Mouse (Mus musculus) hindlimb bud, embryonic 11.5 days (tissue): ENCODE measurements around the gene Aqp11.

Experiments used
- DNase-seq: peaks from one replicate; pipeline ENCODE4 v3.0.0-alpha.2; 2012; ENCODE audit warnings: low read depth, low spot score; ENCODE audit errors: extremely low spot score

Gene Aqp11

DNA sequence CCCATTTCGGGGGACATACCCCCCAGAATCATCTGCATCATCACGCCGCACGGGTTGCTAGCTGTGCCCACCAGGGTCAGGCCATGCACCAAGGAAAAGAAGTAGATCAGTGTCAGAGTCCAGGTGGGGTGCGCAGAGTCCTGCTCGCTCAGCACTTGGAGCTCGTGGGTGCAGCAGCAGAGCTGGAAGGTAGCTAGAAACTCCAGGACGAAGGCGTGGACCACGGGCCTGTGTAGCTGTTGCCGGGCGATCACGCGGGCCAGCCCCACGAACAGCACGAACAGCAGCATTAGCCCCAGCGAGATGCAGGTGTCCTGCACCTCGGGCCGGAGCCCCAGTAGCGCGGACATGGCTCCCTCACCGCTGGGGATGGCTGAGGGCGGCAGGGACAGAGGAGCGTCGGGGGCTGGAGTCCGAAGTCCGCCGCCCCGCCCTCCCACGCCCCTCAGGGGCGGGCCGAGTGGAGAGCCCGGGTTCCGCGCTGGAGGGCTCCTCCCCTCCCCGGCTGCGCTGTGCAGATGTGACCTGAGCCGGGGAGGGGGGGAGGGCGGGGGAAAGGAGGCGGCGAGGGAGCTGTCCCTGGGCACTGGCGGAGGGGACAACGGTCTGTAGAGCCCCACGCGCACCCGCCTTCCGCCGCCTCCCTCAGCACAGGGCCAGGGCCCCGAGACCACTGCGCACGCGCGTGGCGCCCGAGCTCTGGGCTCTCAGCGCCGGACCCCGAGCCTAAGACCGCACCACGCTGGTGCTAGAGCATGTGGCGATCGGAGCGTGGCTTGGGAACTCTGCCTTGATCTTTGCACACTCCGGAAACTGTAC, at the start of gene Aqp11:
Gene Aqp11 (minus strand): TSS at position 652 of the 819 bp plus-strand sequence.
- peak; percentile 28 for DNase-seq

DNA sequence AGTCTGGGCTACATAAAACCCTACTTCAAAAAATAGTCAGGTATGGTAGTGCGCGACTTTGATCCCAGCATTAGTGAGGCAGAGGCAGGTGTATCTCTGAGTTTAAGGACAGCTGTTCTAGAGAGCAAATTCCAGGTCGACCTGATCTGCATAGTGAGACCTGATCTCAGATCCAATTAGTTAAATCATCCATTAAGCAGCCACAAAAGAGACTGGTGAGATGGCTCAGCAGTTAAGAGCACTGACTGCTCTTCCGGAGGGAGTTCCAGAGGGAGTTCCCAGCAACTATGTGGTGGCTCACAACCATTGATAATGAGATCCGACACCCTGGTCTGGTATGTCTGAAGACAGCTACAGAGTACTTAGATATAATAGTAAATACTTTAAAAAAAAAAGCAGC, 45.4 kb upstream of the Aqp11 start:
- DNase-seq = no peak

DNA sequence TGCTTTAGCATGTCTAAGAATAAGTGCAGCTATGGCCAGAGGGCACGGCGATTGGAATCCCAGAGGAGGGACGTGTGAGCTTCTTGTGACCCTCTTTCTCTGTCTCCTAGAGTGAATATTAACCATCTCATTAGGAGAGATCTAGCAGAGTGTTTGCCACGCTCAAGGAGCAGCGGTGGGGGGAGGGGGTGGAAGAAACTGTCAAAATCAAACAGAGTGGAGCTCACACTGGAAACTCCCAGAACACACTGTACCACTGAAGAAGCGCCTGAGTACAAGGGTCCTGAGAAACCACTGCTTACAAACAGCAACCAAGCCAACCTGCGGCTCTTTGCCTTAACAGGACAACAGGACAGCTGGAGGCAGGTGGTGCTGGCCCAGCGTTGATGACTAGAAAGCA, 43.4 kb upstream of the Aqp11 start:
- DNase-seq = no peak

DNA sequence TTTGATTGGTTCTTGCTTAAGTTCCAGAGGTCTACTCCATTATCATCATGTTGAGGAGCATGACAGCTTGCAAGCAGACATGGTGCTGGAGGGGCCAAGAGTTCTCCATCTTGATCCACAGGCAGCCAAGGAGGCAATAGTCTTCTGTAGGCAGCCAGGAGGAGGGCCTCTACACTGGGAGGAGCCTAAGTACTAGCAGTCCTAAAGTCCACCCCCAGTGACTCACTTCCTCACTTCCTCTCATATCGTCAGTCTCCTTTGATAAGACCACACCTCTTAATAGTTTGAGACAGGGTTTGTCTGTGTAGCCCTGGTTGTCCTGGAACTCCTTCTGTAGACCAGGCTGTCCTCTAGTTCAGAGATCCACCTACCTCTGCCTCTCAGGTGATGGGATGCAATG, 42.7 kb upstream of the Aqp11 start:
- DNase-seq = no peak

DNA sequence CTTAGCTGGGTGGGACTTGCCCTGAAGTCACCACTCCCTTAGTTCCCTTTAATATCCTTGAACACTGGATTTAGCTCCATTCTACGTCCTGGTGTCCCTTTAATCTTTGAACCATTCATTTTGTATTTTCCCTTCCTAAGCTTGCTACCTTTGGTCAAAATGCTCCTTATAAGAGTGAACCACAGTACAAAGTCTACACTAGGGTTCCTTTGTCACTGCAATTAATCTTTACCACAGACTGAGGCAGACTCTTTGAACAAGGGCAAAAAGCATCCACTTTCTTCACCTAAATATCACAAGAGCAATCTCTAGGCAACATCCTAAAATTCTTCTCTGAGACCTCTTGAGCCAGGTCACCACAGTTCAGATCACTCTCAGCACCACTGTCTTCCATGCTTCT, 42.1 kb upstream of the Aqp11 start:
- DNase-seq = no peak

DNA sequence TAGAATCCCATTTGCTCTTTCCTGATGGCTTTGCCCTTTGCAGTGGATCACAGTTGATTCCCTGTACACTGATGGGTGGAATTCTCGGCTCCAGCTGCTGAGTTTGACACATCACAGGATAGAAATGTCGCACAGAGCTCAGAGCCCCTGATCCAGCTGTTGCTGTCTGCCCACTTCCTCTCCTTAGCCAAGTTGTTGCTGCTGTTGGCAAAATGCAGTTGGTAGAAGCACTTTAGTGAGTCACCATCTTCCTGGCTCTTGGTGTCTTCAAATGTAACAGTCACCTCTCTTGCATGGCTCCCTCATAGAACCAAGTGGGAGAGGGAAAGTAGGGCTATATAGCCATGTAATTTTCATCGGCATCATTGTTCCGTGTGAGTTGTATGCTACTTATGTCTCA, 39.1 kb upstream of the Aqp11 start:
- no peak for DNase-seq

DNA sequence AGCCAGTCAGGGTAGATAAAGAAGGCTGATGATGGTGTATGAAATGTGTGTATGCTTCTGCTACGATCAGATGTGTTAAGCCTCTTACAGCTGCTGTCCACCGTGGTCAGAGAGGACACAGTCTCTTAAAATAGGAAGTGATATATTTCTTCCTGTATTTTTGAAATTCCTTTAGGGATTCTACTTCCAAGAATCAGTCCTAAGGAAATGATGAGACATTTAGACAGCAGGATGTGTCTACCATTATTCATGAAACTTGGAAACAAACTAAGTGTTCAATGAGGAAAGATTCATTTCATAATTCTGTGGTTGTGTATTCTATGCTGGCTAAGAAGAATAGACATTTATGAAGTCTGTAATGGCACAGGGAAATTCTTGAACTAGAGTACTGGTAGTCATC, 37.8 kb upstream of the Aqp11 start:
- DNase-seq = no peak

DNA sequence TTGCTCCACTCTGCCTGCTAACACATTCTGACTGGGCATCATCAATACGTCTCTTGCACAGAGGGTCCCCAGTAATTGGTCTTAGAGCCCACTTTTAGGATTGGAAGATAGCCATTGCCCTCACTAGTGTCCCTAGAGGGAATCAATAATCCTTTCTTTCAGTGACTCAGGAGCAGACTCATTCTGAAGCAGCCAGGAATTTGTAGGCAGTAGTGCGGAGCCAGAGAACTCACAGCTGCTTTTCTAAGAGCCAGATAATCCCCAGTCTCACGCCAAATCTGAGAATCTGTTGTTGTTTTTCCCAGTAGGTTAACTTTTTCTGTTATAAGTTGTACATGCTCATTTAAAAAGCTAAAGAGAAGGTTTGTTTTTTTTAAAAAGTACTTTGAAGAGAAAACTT, 37.3 kb upstream of the Aqp11 start:
- DNase-seq = no peak

DNA sequence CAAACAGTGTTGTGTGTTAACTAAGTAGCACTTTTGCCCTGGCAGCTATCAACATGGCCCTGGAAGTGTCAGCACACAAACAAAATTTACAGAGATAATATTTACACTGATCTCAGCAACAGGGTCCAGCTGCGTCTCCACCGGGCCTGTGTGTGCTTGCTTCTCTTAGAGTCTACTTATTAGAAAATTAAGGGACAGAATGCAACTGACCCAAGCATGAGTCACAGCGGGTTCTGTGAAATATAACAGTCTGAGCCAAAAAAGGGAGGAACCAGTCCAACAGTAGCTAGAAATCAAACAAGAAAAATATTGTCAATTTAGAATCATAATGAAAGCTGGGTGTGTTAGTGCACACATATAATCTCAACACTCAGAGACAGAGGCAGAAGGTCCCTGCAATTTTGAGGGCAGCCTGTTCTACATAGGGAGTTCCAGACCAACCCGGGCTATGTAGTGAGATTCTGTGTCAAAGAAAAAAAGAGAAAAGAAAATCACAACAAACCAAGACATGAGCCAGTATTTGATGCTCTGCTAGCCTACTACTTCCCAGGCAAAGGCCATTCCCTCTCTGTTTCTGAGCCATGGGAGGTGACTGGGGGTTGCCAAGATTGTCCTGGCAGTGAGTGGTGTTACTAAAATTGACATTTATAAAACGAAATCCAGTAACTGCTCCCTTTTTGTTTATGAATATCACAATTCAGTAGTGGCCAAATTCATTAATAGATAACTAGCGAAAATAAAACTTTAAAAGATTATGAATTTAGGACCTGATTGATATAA, 32.9 kb upstream of the Aqp11 start:
- DNase-seq = no peak

DNA sequence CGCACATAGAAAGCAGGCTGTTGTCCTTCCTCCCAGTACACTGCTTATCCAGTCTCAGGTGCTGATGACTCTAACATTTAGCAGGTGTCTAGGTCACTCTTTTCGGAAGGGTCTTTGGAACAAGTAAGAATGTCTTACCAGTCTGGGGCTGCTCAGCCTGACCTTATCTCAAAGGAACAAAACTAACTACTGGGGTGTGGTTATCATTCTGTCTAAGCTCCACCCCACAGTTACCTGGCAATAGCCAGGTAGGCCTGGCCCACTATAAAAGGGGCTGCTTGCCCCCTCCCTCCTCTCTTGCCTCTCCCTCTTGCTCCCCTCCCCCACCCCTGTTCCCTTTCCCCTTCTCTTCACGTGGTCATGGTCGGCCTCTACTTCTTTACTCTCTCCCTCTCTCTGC, 30.9 kb upstream of the Aqp11 start:
- no peak for DNase-seq

DNA sequence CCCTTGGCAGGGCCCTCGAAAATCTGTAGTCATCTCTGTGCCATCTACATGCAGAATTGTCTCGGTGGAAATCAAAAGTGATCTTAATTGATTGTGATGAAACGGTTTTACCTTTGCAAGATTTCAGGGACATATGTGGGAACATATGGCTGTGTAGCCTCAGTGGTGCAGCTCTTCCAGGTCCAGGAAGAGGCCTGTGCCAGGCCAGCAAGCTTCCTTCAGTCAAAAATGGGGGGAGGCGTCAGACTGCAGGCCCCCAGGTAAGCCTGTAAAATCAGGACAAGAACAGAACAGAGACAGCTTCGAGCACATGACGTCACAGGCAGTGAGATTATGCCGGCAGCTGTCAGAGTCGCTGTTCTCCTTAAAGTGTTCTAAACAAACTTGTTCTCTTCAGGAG, 29.8 kb upstream of the Aqp11 start:
- DNase-seq = no peak

DNA sequence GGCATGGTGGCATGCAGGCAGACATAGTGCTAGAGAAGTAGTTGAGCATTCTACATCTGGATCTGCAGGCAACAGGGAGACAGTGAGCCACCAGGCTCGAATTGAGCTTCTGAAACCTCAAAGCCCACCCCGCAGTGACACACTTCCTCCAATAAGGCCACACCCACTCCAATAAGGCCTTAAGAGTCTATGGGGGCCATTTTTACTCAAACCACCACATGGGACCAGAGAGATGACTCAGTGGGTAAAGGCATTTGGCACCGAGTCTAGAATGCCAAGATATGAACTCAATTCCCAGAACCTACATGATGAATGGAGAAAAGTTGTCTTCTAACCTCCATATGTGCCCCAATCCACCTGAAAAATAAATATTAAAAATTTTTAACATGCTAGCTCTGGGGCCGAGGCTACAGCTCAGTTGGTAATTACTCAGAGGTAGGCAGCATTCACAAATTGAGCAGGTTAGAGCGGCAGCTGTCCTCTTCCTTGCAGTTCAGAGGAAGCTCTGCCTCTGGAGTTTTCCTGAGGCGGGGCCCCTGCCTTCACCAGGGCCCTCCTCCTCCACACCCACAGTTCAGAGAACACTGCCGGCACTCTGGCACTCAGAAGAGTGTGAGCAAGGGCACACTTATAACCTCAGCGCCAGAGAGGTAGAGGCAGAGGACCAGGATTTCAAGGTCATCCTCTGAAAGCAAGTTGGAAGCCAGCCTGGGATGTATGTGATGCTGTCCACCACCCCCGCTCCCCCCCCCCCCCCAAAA, 28.5 kb upstream of the Aqp11 start:
- no peak for DNase-seq

DNA sequence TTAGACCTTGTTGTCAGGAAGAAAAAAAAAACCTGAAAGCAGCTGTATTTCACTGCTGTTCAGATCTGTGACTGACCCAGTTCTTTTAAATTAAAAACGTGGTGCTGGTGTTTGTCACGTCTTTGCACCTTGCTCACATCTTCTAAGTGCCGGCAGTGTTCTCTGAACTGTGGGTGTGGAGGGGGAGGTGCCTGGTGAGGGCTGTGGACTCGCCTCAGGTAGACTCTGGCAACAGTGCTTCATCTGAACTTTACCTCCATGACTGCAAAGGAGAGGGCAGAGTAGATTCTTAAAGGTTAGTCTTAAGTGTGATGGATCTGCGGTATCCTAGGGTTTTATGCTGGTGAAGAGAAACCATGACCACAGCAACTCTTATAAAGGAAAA, 27.9 kb upstream of the Aqp11 start:
- DNase-seq = no peak

DNA sequence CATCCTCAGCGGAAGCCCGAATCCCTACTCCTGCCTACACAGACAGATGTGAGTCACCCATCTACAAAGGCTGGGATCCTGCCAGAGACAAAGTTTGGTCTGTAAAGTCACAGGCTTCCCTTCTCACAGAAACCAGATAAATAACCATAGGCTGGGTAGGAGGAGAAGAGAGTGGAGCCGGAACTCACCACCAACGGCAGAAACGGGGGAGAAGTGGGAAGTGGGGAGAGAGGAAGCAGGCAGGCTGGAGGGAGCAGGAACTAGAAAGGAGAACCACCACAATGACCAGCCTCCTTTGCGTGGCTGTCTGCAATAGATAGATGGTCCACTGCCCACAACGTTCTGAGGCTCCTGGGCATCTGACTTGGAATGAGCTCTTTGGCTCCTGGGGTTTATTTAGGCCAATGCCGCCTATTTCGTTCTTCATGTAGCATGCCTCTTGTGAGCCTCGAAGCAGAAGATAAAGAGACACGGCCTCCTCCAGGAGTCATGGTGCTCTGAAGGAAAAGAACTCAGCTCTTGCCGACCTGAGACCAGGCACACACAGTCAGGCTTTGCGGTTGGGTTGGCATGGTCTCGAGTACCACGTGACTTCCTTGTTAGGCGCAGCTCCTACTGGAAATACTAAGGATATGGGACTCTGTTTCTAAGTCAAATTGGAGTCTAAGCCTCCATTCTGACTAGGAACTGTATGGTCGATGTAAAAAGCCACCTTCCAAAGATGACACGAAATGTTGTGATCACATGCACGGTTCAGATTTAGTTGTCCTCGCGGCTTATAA, 27.3 kb upstream of the Aqp11 start:
- DNase-seq = no peak

DNA sequence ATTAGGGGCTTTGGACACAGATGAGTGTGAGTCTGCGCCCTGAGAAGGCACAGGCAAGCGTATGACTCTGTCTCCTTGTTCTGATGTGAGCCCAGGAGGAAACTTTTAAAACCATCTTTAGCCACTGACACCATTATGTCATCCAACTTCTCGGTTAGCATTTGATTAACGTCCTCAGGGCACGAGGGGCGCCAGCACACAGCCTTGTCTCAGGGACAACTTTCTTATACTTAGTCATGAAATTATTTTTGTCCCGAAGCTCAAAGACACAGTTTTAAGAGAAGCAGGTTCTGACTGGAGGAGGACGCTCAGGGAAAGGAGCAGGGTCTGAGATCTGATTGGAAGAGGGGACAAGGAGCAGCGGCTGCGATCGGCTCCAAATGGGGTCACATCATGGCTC, 26.5 kb upstream of the Aqp11 start:
- DNase-seq = no peak

DNA sequence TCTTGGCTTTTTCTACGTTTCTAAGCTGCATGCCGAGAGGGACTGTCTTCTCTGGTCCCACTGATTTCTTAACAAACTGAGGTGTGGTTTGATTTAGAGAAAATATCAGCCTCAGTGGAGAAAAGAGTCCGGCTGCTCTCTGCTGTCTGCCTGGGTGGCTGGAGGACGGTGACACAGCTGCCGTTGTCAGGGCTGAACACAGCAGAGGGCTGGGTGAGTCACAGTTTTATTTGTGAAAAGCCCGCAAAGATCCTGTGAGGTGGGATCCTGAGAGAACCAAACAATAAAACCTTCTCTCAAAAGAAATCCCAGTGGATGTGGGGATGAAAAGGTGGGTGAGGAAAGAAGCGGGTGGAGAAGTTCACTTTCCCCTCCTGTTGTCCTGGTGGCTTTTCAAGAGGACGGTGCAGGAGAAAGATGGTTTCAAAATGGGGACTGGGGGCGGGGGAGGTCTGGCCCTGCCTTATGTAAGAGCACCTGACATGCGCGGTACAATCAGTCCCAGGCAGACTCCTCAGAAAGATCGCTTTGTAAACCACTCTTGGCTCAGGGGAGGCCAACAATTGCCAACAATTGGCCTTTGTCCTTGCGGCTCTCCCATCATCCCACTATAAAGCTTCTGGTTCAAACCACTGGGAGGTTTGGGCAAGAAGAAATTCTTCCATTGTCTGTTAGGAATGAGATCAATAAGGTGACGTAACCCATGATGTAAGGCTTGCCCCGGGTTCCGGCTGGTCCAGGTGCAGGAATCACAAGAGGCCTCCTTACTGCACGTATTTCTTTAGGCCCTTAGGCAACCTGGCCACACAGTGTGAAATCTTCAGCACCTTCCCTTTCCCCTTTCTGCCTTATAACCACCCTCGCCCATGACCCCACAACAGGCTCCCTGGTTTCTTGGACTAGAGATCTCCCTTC, 19.1 kb upstream of the Aqp11 start:
- no peak for DNase-seq

DNA sequence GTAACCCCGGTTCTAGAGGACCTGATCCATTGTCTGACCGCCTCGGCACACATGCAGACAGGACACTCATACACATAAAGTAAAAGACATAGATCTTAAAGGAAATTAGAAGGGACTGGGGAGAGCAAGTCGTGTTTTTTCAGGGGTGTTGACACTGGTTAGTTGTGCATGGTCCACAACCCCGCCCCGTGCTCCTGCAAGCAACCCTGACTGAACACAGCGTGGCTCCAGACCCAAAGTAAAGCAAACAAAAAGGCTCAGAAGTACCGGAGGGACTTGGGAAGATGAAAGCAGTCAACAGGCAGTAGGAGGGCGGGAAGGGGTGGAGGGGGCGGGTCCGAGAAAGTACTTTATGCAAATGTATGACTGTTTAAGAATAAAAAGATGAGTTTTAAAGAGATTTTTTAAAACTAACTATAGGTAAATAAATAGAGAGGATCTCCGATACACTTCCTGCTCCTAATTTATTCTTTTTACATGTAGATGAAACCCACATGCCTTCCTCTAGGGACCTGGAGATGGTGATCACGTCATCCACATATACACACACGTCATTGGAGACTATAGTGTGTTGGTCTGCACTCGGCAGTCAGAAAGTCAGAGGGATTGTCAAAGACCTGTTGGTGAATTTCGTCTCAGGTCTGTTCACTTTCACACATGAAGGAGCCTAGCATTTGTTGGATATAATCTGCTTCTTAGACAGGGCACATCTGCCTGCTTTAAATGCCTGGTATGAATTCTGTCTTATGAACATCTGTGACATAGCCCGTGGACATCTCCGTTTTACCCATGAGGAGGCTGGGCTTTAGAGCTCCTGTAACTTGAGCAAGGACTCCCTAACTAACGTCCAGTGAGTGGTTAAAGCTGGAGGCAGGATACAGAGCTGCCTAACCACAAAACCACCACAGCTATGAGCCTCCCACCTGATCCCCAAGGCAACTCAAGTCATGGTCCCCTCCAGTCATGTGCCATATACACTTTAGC, 11.4 kb upstream of the Aqp11 start:
- no peak for DNase-seq

DNA sequence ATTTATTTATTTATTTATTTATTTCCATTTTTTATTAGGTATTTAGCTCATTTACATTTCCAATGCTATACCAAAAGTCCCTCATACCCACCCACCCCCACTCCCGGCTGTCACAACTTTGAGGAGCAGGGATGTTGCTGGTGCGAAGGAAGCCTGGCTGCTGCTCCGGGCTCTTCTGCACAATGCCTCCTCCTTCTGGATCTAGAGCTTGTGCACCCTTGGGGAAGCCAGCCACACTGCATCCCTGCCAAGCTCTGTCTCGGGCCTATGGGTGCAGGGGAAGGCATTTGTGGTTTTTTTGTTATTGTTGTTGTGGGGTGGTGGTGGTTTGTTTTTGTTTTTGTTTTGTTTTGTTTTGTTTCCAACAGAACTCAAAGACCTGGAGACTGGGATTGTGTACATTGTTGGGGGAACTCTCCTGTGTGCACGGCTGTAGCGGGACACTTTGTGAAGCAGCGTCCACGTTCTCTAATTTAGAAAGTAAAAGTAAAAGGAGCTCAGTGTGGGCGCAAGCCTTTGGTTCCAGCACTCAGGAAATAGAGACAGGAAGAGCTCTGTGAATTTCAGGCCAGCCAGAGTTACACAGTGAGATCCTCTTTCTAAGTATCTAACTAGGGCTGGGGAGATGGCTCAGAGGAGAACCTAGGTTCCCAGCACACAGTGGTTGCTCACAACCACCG, 10.6 kb upstream of the Aqp11 start:
- no peak for DNase-seq
